Mouse (Mus musculus) CH12.LX (cell line): Measurements from ENCODE around the gene Snhg11. TPM values are rescaled to one million over a fixed set of nuclear protein-coding genes. Genes with fewer than 3 reads are reported as not detected.

ENCODE experiments used
- DNase-seq: peaks from one replicate; pipeline ENCODE4 v3.0.0-alpha.2; 2013; ENCODE audit errors: extremely low read depth
- H3K27ac ChIP-seq: 2 replicates; pipeline ENCODE4 v1.5.1; 2012; ENCODE audit warnings: low read depth, mild to moderate bottlenecking, control low read depth, moderate library complexity; ENCODE audit not compliant: insufficient read depth
- H3K27me3 ChIP-seq: replicated peaks from 2 replicates; pipeline ENCODE3; 2012; ENCODE audit warnings: inconsistent platforms
- H3K36me3 ChIP-seq, 2 experiments: replicated peaks in 1 of 2; 2 replicates each; pipeline versions ENCODE3 to v1.6.1; 2012; ENCODE audit warnings: inconsistent platforms in 1 of 2, low read length in 1 of 2, mild to moderate bottlenecking in 1 of 2, mixed read lengths in 1 of 2, moderate library complexity in 1 of 2; ENCODE audit not compliant: control insufficient read depth in 1 of 2, insufficient read depth in 1 of 2
- H3K4me1 ChIP-seq, 2 experiments: 2 replicates each; pipeline ENCODE4 v1.6.1; 2012; ENCODE audit warnings: inconsistent platforms in 1 of 2, moderate library complexity in 1 of 2; ENCODE audit not compliant: insufficient read depth in 2 of 2, control insufficient read depth in 1 of 2
- H3K4me2 ChIP-seq: 2 replicates; pipeline ENCODE4 v1.6.1; 2012; ENCODE audit warnings: low read depth, mild to moderate bottlenecking, control low read depth; ENCODE audit not compliant: poor library complexity, insufficient read depth, severe bottlenecking
- H3K4me3 ChIP-seq, 3 experiments: fragments of 150-350 bp in 1 of 3; sonication (generic) in 1 of 3; replicated peaks in 1 of 3; 2 replicates each; pipeline versions ENCODE3 to v1.5.1; 2011 to 2012; ENCODE audit warnings: low read depth in 2 of 3, low read length in 2 of 3, mild to moderate bottlenecking in 2 of 3, moderate library complexity in 2 of 3, control low read depth in 1 of 3, improper control_type of control experiment in 1 of 3, inconsistent platforms in 1 of 3, mixed read lengths in 1 of 3; ENCODE audit not compliant: poor library complexity in 1 of 3
- H3K79me2 ChIP-seq: replicated peaks from 2 replicates; pipeline ENCODE4 v1.6.1; 2012; ENCODE audit warnings: mild to moderate bottlenecking, moderate library complexity; ENCODE audit not compliant: control insufficient read depth, poor library complexity, insufficient read depth, severe bottlenecking; ENCODE audit errors: extremely low read depth
- H3K9ac ChIP-seq: 2 replicates; pipeline ENCODE4 v1.6.1; 2012; ENCODE audit warnings: low read depth, mild to moderate bottlenecking, control low read depth, moderate library complexity; ENCODE audit not compliant: insufficient read depth
- H3K9me3 ChIP-seq: replicated peaks from 2 replicates; pipeline ENCODE3; 2012; ENCODE audit warnings: low read length, inconsistent platforms, mixed read lengths
- BHLHE40 ChIP-seq: IDR thresholded peaks from 2 replicates; pipeline ENCODE4 v1.6.1; 2011; ENCODE audit warnings: mild to moderate bottlenecking, low read depth, low read length, improper control_type of control experiment
- CTCF ChIP-seq, 2 experiments: IDR thresholded peaks in 1 of 2; conservative IDR thresholded peaks in 1 of 2; 2 replicates each; pipeline ENCODE4 v1.5.1; 2011 to 2012; ENCODE audit warnings: low read depth in 2 of 2, low read length in 2 of 2, improper control_type of control experiment in 1 of 2, inconsistent platforms in 1 of 2, mild to moderate bottlenecking in 1 of 2, moderate library complexity in 1 of 2
- E2F4 ChIP-seq: IDR thresholded peaks from 2 replicates; pipeline ENCODE4 v1.6.1; 2011; ENCODE audit warnings: low read depth, low read length, improper control_type of control experiment; ENCODE audit not compliant: insufficient replicate concordance
- EP300 ChIP-seq: IDR thresholded peaks from 2 replicates; pipeline ENCODE4 v1.6.1; 2011; ENCODE audit warnings: low read length, improper control_type of control experiment
- ETS1 ChIP-seq: conservative IDR thresholded peaks from 2 replicates; pipeline ENCODE4 v1.6.1; 2012; ENCODE audit warnings: low read depth, mild to moderate bottlenecking, inconsistent platforms, low read length, improper control_type of control experiment, moderate library complexity
- HCFC1 ChIP-seq: IDR thresholded peaks from 2 replicates; pipeline ENCODE4 v1.6.1; 2012; ENCODE audit warnings: low read depth, mild to moderate bottlenecking, inconsistent platforms, low read length, improper control_type of control experiment
- IRF4 ChIP-seq: IDR thresholded peaks from 2 replicates; pipeline ENCODE4 v1.6.1; 2014; ENCODE audit warnings: low read depth, mild to moderate bottlenecking, inconsistent platforms, low read length, improper control_type of control experiment
- MAFK ChIP-seq: IDR thresholded peaks from 2 replicates; pipeline ENCODE4 v1.6.1; 2011; ENCODE audit warnings: low read length, improper control_type of control experiment; ENCODE audit not compliant: insufficient replicate concordance
- MAZ ChIP-seq: IDR thresholded peaks from 2 replicates; pipeline ENCODE4 v1.6.1; 2012; ENCODE audit warnings: low read depth, mild to moderate bottlenecking, inconsistent platforms, low read length, improper control_type of control experiment, moderate library complexity
- MEF2A ChIP-seq: IDR thresholded peaks from 2 replicates; pipeline ENCODE4 v1.6.1; 2014; ENCODE audit warnings: low read depth, mild to moderate bottlenecking, inconsistent platforms, low read length, improper control_type of control experiment, borderline replicate concordance
- NELFE ChIP-seq: IDR thresholded peaks from 2 replicates; pipeline ENCODE4 v1.6.1; 2011; ENCODE audit warnings: low read depth, low read length, improper control_type of control experiment
- PAX5 ChIP-seq: IDR thresholded peaks from 2 replicates; pipeline ENCODE4 v1.6.1; 2012; ENCODE audit warnings: low read length, inconsistent platforms, mixed read lengths
- POLR2AphosphoS2 ChIP-seq: IDR thresholded peaks from 2 replicates; pipeline ENCODE4 v1.6.1; 2011; ENCODE audit warnings: low read depth, low read length, improper control_type of control experiment
- SMC3 ChIP-seq: IDR thresholded peaks from 2 replicates; pipeline ENCODE4 v1.6.1; 2011; ENCODE audit warnings: low read depth, low read length, improper control_type of control experiment
- ZKSCAN1 ChIP-seq: IDR thresholded peaks from 2 replicates; pipeline ENCODE4 v1.6.1; 2012; ENCODE audit warnings: low read depth, inconsistent platforms, low read length, improper control_type of control experiment, borderline replicate concordance
- ZMIZ1 ChIP-seq: IDR thresholded peaks from 2 replicates; pipeline ENCODE4 v1.6.1; 2012; ENCODE audit warnings: low read depth, mild to moderate bottlenecking, inconsistent platforms, low read length, improper control_type of control experiment
- dilution Hi-C: fragments of 300-500 bp; cut with MboI; formaldehyde crosslinking; loops from 2 replicates; pipeline ENCODE4 v1.14.3; 2020; ENCODE audit warnings: low sequenced_read_pairs; ENCODE audit not compliant: extremely low pct_unique_long_range_greater_than_20kb, extremely low pct_ligation_motif_present
- in situ Hi-C: fragments of 300-500 bp; cut with MboI; formaldehyde crosslinking; loops from 3 replicates; pipeline ENCODE4 v1.14.3; 2019; ENCODE audit warnings: low sequenced_read_pairs, low pct_ligation_motif_present, low pct_unique_long_range_greater_than_20kb, mixed read lengths
- polyA plus RNA-seq: library from polyadenylated mRNA; unstranded; fragments of >175 nt; gene quantifications from 2 replicates; pipeline ENCODE4 v1.2.1, GENCODE M21; 2012; ENCODE audit warnings: low read depth; ENCODE audit not compliant: insufficient read length
- total RNA-seq, 2 experiments: library from RNA; depleted of rRNA; stranded (reverse); fragments of 300-350 nt in 1 of 2; fragments of >200 nt in 1 of 2; gene quantifications; 2 replicates each; pipeline ENCODE4 v1.2.3; 2012 to 2014

Gene Snhg11
- total and polyA plus RNA-seq, 3 experiments, result 0.04 to 0.13 TPM; not detected in 1

DNA sequence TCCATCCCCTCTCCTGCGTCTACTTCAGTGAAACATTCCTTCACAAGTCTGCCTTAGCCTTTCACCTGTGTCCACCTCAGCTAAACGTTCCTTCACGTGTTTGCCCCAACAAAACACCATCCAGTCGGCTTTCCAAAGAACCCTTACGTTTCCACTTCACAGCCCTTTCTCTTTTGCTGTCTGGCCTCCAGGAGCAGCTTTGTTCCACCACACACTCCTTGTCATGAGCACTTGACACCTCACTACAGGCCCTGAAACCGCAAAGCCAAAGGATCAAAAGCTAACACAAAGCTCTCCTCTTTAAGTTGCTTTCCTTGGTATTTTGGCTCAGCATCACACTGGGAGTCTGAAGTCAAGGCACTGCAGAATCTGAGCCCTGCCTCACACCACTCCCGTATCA is 1.9 kb upstream of the Snhg11 start:
- dilution Hi-C loops, result no loop called here
- in situ Hi-C loops, result loop anchor here (25.0 kb wide), 1 partner anchor 264 kb away; no protein-coding TSS in a partner anchor
- TF ChIP-seq IRF4 (no peak), ZMIZ1 (no peak), MAFK (no peak), EP300 (no peak), E2F4 (no peak)

GRCm38 (mm10) chr2:158376123-158376687 is 767 bp downstream of the Snhg11 start:
- H3K4me1 ChIP-seq, result peaks cover 4 to 10% of the 10 kb centered on the region in 2 experiments; a peak in 3 of 4 replicates
- no peaks in the 10 kb centered on the region for H3K9me3 ChIP-seq
- no peak overlapping the region for H3K27ac ChIP-seq
- H3K36me3 ChIP-seq, result no peaks in the 10 kb centered on the region
- H3K4me3 ChIP-seq, result no peak overlapping the region
- no peak for DNase-seq
- no peak overlapping the region for H3K9ac ChIP-seq
- dilution Hi-C loops, result no loop called here
- TF ChIP-seq PAX5 (no peak), SMC3 (no peak), MEF2A (no peak), NELFE (no peak)
- no peaks in the 10 kb centered on the region for H3K79me2 ChIP-seq
- H3K27me3 ChIP-seq, result peaks cover 2% of the 10 kb centered on the region
- H3K4me2 ChIP-seq, result no peak overlapping the region
- in situ Hi-C loops, result no loop called here

More for the DNA sequence above, 1.9 kb upstream of the Snhg11 start:
- Histone ChIP-seq H3K36me3 (no peaks in the 10 kb centered on the region), H3K9ac (no peak overlapping the region), H3K9me3 (no peaks in the 10 kb centered on the region), H3K79me2 (no peaks in the 10 kb centered on the region), H3K4me1 (peaks cover 0 to 3% of the 10 kb centered on the region in 2 experiments; a peak in 1 of 4 replicates), H3K4me2 (no peak overlapping the region), H3K4me3 (no peak overlapping the region), H3K27ac (no peak overlapping the region), H3K27me3 (peaks cover 1% of the 10 kb centered on the region)
- DNase-seq, result no peak

GRCm38 (mm10) chr2:158376798-158377197 is 1.4 kb downstream of the Snhg11 start:
- H3K9ac ChIP-seq, result no peak overlapping the region
- H3K9me3 ChIP-seq, result no peaks in the 10 kb centered on the region
- TF ChIP-seq SMC3, result no peak
- TF ChIP-seq BHLHE40, result no peak
- TF ChIP-seq CTCF (conservative IDR thresholded peaks at IDR 0.05 in 1 of 2, IDR thresholded peaks at IDR 0.05 in 1 of 2; ENCODE audit: low read depth in 2 of 2, low read length in 2 of 2), result no peak
- no peak for TF ChIP-seq ETS1
- no peak for TF ChIP-seq MAZ
- TF ChIP-seq ZKSCAN1, result no peak
- no peak for TF ChIP-seq HCFC1
- TF ChIP-seq POLR2AphosphoS2, result no peak
- DNase-seq, result no peak
- H3K27me3 ChIP-seq, result peaks cover 2% of the 10 kb centered on the region
- no peaks in the 10 kb centered on the region for H3K79me2 ChIP-seq
- no peak overlapping the region for H3K4me3 ChIP-seq
- H3K4me1 ChIP-seq, result peaks cover 4 to 10% of the 10 kb centered on the region in 2 experiments; a peak in 3 of 4 replicates
- dilution Hi-C loops, result no loop called here
- H3K36me3 ChIP-seq, result no peaks in the 10 kb centered on the region
- no peak overlapping the region for H3K27ac ChIP-seq
- no peak overlapping the region for H3K4me2 ChIP-seq
- in situ Hi-C loops, result no loop called here
